Mouse (Mus musculus) thymus, postnatal 25 days (tissue): ENCODE measurements around the gene Gdf1.

ENCODE experiments used
- DNase-seq: peaks from one replicate; pipeline ENCODE4 v3.0.0; 2022

Gene Gdf1

GRCm38 (mm10) chr8:70330741-70331364 is 1.2 kb downstream of the Gdf1 start:
- DNase-seq = no peak

- DNase-seq = no peak
These were observed 1.9 kb downstream of the Gdf1 start for GRCm38 (mm10) chr8:70331526-70331925.

GRCm38 (mm10) chr8:70332070-70332877 is 2.7 kb downstream of the Gdf1 start:
- DNase-seq = no peak

GRCm38 (mm10) chr8:70332878-70333202 is 3.2 kb downstream of the Gdf1 start:
- DNase-seq = no peak

- DNase-seq = no peak
These were observed 9.3 kb downstream of the Gdf1 start for GRCm38 (mm10) chr8:70338931-70339330.

GRCm38 (mm10) chr8:70340659-70341058 is 11.0 kb downstream of the Gdf1 start:
- DNase-seq = no peak

- DNase-seq = no peak
These were observed 12.4 kb downstream of the Gdf1 start for GRCm38 (mm10) chr8:70342007-70342406.

- no peak for DNase-seq
These were observed 13.5 kb downstream of the Gdf1 start for GRCm38 (mm10) chr8:70343076-70343475.

- DNase-seq = peak; percentile 38
These were observed 14.1 kb downstream of the Gdf1 start for GRCm38 (mm10) chr8:70343696-70344095.

- DNase-seq = no peak
These were observed 14.7 kb downstream of the Gdf1 start for GRCm38 (mm10) chr8:70344279-70344678.

GRCm38 (mm10) chr8:70347443-70347842 is 17.8 kb downstream of the Gdf1 start:
- no peak for DNase-seq

- DNase-seq = no peak
These were observed 18.3 kb downstream of the Gdf1 start for GRCm38 (mm10) chr8:70347860-70348420.

- no peak for DNase-seq
These were observed 21.7 kb downstream of the Gdf1 start for GRCm38 (mm10) chr8:70351035-70351999.

GRCm38 (mm10) chr8:70352000-70352384 is 22.4 kb downstream of the Gdf1 start:
- DNase-seq = no peak

- peak; percentile 65 for DNase-seq
These were observed 23.1 kb downstream of the Gdf1 start for GRCm38 (mm10) chr8:70352657-70353151.

- peak; percentile 100 for DNase-seq
These were observed 23.7 kb downstream of the Gdf1 start, which contains the start of gene Upf1 for GRCm38 (mm10) chr8:70353194-70353817. Gene Upf1 (minus strand): TSS chr8:70353278.

- DNase-seq = no peak
These were observed 24.4 kb downstream of the Gdf1 start for GRCm38 (mm10) chr8:70354004-70354403.

- no peak for DNase-seq
These were observed 26.5 kb downstream of the Gdf1 start for GRCm38 (mm10) chr8:70356111-70356510.

GRCm38 (mm10) chr8:70359411-70359810 is 29.8 kb downstream of the Gdf1 start:
- no peak for DNase-seq

GRCm38 (mm10) chr8:70360769-70361168 is 31.2 kb downstream of the Gdf1 start:
- DNase-seq = peak; percentile 35

GRCm38 (mm10) chr8:70361484-70362032 is 31.9 kb downstream of the Gdf1 start:
- no peak for DNase-seq

GRCm38 (mm10) chr8:70364066-70364465 is 34.4 kb downstream of the Gdf1 start:
- no peak for DNase-seq
